Mouse (Mus musculus) activated CD4-positive, CD25-positive, alpha-beta regulatory T cell, adult 4 months (primary cell): ENCODE data around the gene Gpatch1. TPM values are rescaled to one million over a fixed set of nuclear protein-coding genes. Genes with fewer than 3 reads are reported as not detected.

Experiments
- ATAC-seq: one replicate; pipeline ENCODE4 v1.8.0; 2017
- polyA plus RNA-seq, 2 experiments: library from polyadenylated mRNA; unstranded; fragments of 100-300 nt; shearing (Covaris generic); gene quantifications; one replicate each; pipeline ENCODE4 v1.2.1; 2017

Gpatch1 gene
- polyA plus RNA-seq, 2 experiments from 2014 or later, result 20.9 to 25.5 TPM

GRCm38 (mm10) chr7:35234361-35235245 lies 83.6 kb downstream of the Gpatch1 start:
- ATAC-seq, result peak; percentile 90

GRCm38 (mm10) chr7:35233861-35234260 lies 84.4 kb downstream of the Gpatch1 start:
- ATAC-seq, result no peak

GRCm38 (mm10) chr7:35232796-35233455 lies 85.3 kb downstream of the Gpatch1 start:
- no peak for ATAC-seq

- ATAC-seq, result no peak
These were observed 87.9 kb downstream of the Gpatch1 start for GRCm38 (mm10) chr7:35230333-35230732.

Other genes starting within 250 kb of the Gpatch1 start
- 1 to 10 TPM in 1 of 2 experiments, under 1 TPM in 1; 0.81 to 1.2 TPM for gene Cebpa, start 199.1 kb downstream of the Gpatch1 start, polyA plus RNA-seq
- gene Slc7a10, start 132.1 kb downstream of the Gpatch1 start, polyA plus RNA-seq, result 1 to 10 TPM; 1.0 to 3.2 TPM
- under 1 TPM in 1 of 2 experiments, not detected in 1; 0.85 TPM for gene Lrp3, start 102.9 kb downstream of the Gpatch1 start, polyA plus RNA-seq
- under 1 TPM; 0.29 to 0.36 TPM for gene Rhpn2, start 15.7 kb upstream of the Gpatch1 start, polyA plus RNA-seq
- 10 to 100 TPM; 28.4 to 33.7 TPM for gene Faap24, start 78.4 kb upstream of the Gpatch1 start, polyA plus RNA-seq
- 10 to 100 TPM; 11.8 to 15.1 TPM for gene Cep89, start 78.6 kb upstream of the Gpatch1 start, polyA plus RNA-seq
- not detected for gene Slc7a9, start 130.4 kb upstream of the Gpatch1 start, polyA plus RNA-seq
- gene Tdrd12, start 219.3 kb upstream of the Gpatch1 start, polyA plus RNA-seq, result not detected
- 10 to 100 TPM; 49.0 to 58.6 TPM for gene Nudt19, start 237.9 kb upstream of the Gpatch1 start, polyA plus RNA-seq